Mouse (Mus musculus): ENCODE measurements at regions not wholly inside any gene's neighbourhood (a gene's known extent, or its start where the extent isn't known, plus 50 kb on each side); places are given as distances from the start of the nearest gene placed in this dataset.
"Not testable (repeated sequence)": the region's sequence is repeated elsewhere in the genome, so short reads cannot be mapped to it uniquely, and the experiment has no call there.

DNA sequence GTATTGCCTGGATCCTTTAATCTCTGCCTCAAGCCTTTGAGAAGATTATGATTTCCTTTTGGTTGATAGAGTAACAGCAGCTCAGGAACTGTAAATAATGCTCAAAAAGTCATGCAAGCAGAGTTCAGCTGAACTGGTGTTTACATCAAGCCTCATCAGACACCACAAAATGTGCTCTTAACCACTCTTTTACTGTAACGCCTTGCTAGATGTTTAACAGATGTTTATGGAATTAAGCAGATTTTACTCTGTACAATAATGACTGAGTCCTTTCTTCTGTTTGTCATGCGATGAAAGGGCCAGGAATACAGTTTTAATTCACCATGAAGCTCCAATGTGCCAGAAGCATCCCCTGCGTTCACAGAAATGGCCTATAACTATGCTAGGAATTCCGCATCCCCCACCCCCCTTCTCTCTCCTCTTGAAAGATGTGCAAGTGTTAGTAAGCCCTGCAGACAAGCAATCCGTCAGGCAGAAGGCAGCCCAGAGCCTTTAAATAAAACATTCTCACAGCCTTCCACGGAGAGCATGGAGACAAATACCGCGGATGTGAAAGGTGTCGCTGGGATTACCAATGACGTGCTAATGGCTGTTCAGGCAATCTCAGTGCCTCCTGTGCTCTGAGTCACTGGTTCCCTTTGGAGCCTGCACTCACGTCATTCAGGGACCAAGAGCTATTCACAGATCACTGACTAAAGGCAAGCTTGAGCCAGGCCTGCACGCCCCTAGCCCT, 453.3 kb upstream of the Kif18a start:
- WGBS = 11% methylated on average over 12 of the region's 12 CpGs

GRCm38 (mm10) chr2:108827974-108828700, 452.4 kb upstream of the Kif18a start:
- H3K4me3 ChIP-seq (ENCODE audit: low read depth, low read length) = no peak overlapping the region
- H3K9me3 ChIP-seq (replicated peaks; ENCODE audit: control insufficient read depth, low read length) = no peaks in the 10 kb centered on the region
- WGBS = 50% methylated on average over 3 of the region's 3 CpGs
- H3K27ac ChIP-seq (ENCODE audit: low read depth) = peak overlapping the region; percentile 47
- TF ChIP-seq EP300 (IDR thresholded peaks at IDR 0.05; ENCODE audit: low read depth) (no peak), CTCF (IDR thresholded peaks at IDR 0.05; ENCODE audit: low read depth) (no peak)
- ATAC-seq (ENCODE audit: insufficient read depth, low read depth) (0 out of 2 replicates have a peak, but pooled peaks have one; percentile 30), DNase-seq (ENCODE audit: low spot score) (peak; percentile 15)
- peaks cover 6% of the 10 kb centered on the region for H3K4me1 ChIP-seq (ENCODE audit: control insufficient read depth, insufficient read depth)
- no peaks in the 10 kb centered on the region for H3K36me3 ChIP-seq (replicated peaks; ENCODE audit: control insufficient read depth, insufficient read depth, low read length)
- H3K27me3 ChIP-seq (ENCODE audit: control insufficient read depth, insufficient read depth, low read length) = no peaks in the 10 kb centered on the region
- no peak overlapping the region for H3K9ac ChIP-seq (replicated peaks; ENCODE audit: low read depth, low read length)
- no peak overlapping the region for H3K4me2 ChIP-seq (ENCODE audit: low read depth, low read length)

More for the DNA sequence above, 453.3 kb upstream of the Kif18a start:
- H3K27me3 ChIP-seq (ENCODE audit: control insufficient read depth, insufficient read depth, low read length) = no peaks in the 10 kb centered on the region
- ATAC-seq (ENCODE audit: insufficient read depth, low read depth) (peak; percentile 92), DNase-seq (ENCODE audit: low spot score) (peak; percentile 74)
- H3K4me2 ChIP-seq (ENCODE audit: low read depth, low read length) = peak overlapping the region; percentile 19; the same call in 1 of the 2 replicates
- peaks cover 6% of the 10 kb centered on the region for H3K4me1 ChIP-seq (ENCODE audit: control insufficient read depth, insufficient read depth)
- H3K9ac ChIP-seq (replicated peaks; ENCODE audit: low read depth, low read length) = no peak overlapping the region
- peak overlapping the region; percentile 47; the same call in 1 of the 2 replicates for H3K27ac ChIP-seq (ENCODE audit: low read depth)
- no peak for TF ChIP-seq CTCF (IDR thresholded peaks at IDR 0.05; ENCODE audit: low read depth)
- no peak for TF ChIP-seq EP300 (IDR thresholded peaks at IDR 0.05; ENCODE audit: low read depth)
- no peaks in the 10 kb centered on the region for H3K36me3 ChIP-seq (replicated peaks; ENCODE audit: control insufficient read depth, insufficient read depth, low read length)
- H3K9me3 ChIP-seq (replicated peaks; ENCODE audit: control insufficient read depth, low read length) = no peaks in the 10 kb centered on the region
- H3K4me3 ChIP-seq (ENCODE audit: low read depth, low read length) = no peak overlapping the region

GRCm38 (mm10) chr2:108843855-108844254, 436.7 kb upstream of the Kif18a start:
- DNase-seq (ENCODE audit: low spot score); H3K9me3 ChIP-seq (replicated peaks; ENCODE audit: control insufficient read depth, low read length); H3K4me2 ChIP-seq (ENCODE audit: low read depth, low read length); ATAC-seq (ENCODE audit: insufficient read depth, low read depth); H3K4me1 ChIP-seq (ENCODE audit: control insufficient read depth, insufficient read depth); H3K36me3 ChIP-seq (replicated peaks; ENCODE audit: control insufficient read depth, insufficient read depth, low read length); H3K27me3 ChIP-seq (ENCODE audit: control insufficient read depth, insufficient read depth, low read length); H3K9ac ChIP-seq (replicated peaks; ENCODE audit: low read depth, low read length); H3K4me3 ChIP-seq (ENCODE audit: low read depth, low read length); H3K27ac ChIP-seq (ENCODE audit: low read depth): not testable (repeated sequence)
- 73% methylated on average over 2 of the region's 2 CpGs for WGBS

- 77% methylated on average over 3 of the region's 3 CpGs for WGBS
- Histone ChIP-seq H3K4me3 (ENCODE audit: low read depth, low read length) (no peak overlapping the region), H3K9ac (replicated peaks; ENCODE audit: low read depth, low read length) (no peak overlapping the region), H3K9me3 (replicated peaks; ENCODE audit: control insufficient read depth, low read length) (no peaks in the 10 kb centered on the region), H3K4me1 (ENCODE audit: control insufficient read depth, insufficient read depth) (no peaks in the 10 kb centered on the region), H3K27ac (ENCODE audit: low read depth) (no peak overlapping the region), H3K27me3 (ENCODE audit: control insufficient read depth, insufficient read depth, low read length) (no peaks in the 10 kb centered on the region), H3K4me2 (ENCODE audit: low read depth, low read length) (no peak overlapping the region), H3K36me3 (replicated peaks; ENCODE audit: control insufficient read depth, insufficient read depth, low read length) (no peaks in the 10 kb centered on the region)
- TF ChIP-seq EP300 (IDR thresholded peaks at IDR 0.05; ENCODE audit: low read depth) = no peak
- no peak for ATAC-seq (ENCODE audit: insufficient read depth, low read depth)
- DNase-seq (ENCODE audit: low spot score) = no peak
These were observed 432.5 kb upstream of the Kif18a start for GRCm38 (mm10) chr2:108848051-108848450.

DNA sequence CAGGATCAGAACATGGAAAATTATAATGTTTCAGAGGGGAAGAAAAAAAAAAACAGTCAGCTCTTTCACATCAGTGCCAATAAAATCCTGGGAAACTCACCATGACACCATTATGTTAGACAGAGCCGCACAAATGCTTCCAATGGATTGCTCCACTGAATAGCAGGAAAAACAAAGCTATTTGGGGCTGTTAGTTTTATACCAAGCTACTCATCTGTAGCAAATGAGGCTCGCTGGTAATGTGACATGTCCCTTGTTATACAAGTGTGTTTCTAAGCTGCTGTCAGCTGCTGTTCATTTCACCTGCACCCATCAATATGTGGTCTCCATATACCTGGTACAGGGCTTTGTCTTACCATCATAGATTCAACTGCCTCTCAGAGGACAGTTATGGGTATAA, 426.1 kb upstream of the Kif18a start:
- H3K4me1 ChIP-seq (ENCODE audit: control insufficient read depth, insufficient read depth) = no peaks in the 10 kb centered on the region
- DNase-seq (ENCODE audit: low spot score) (no peak), ATAC-seq (ENCODE audit: insufficient read depth, low read depth) (no peak)
- no peak overlapping the region for H3K9ac ChIP-seq (replicated peaks; ENCODE audit: low read depth, low read length)
- no peak overlapping the region for H3K27ac ChIP-seq (ENCODE audit: low read depth)
- no peaks in the 10 kb centered on the region for H3K9me3 ChIP-seq (replicated peaks; ENCODE audit: control insufficient read depth, low read length)
- H3K4me2 ChIP-seq (ENCODE audit: low read depth, low read length) = no peak overlapping the region
- H3K4me3 ChIP-seq (ENCODE audit: low read depth, low read length) = no peak overlapping the region
- H3K36me3 ChIP-seq (replicated peaks; ENCODE audit: control insufficient read depth, insufficient read depth, low read length) = no peaks in the 10 kb centered on the region
- WGBS = 67% methylated on average over 2 of the region's 2 CpGs
- no peaks in the 10 kb centered on the region for H3K27me3 ChIP-seq (ENCODE audit: control insufficient read depth, insufficient read depth, low read length)
- TF ChIP-seq CTCF (IDR thresholded peaks at IDR 0.05; ENCODE audit: low read depth) (no peak), EP300 (IDR thresholded peaks at IDR 0.05; ENCODE audit: low read depth) (no peak)

Data from heart, postnatal 0 days (tissue).